Mouse (Mus musculus) common myeloid progenitor, adult 5-6 weeks (primary cell): ENCODE measurements around the gene Mtx1. TPM values are rescaled to one million over a fixed set of nuclear protein-coding genes. Genes with fewer than 3 reads are reported as not detected.
"Not testable (repeated sequence)": the region's sequence is repeated elsewhere in the genome, so short reads cannot be mapped to it uniquely, and the experiment has no call there.

Source experiments
- ATAC-seq: replicated peaks from 2 replicates; pipeline ENCODE4 v1.8.0; 2016; ENCODE audit warnings: low read depth, mild to moderate bottlenecking, moderate TSS enrichment, inconsistent platforms; ENCODE audit not compliant: poor library complexity, severe bottlenecking
- total RNA-seq: library from RNA; stranded (forward); fragments of 200-1000, 187-1606 nt; gene quantifications from 2 replicates; pipeline ENCODE4 v1.2.3, GENCODE M21; 2017

The Mtx1 gene
- total RNA-seq, 1 experiment from 2014 or later = 104 TPM

- ATAC-seq = not testable (repeated sequence)
Observed at GRCm38 (mm10) chr3:89161207-89161606, 65.7 kb downstream of the Mtx1 start.

GRCm38 (mm10) chr3:89159616-89160344, 67.1 kb downstream of the Mtx1 start, which contains the start of gene Hcn3:
Gene Hcn3 (minus strand): TSS chr3:89160196.
- peak; percentile 47; the same call in 1 of the 2 replicates for ATAC-seq

GRCm38 (mm10) chr3:89159211-89159610, 67.7 kb downstream of the Mtx1 start:
- ATAC-seq = peak; percentile 53

Other genes starting within 250 kb of the Mtx1 start
- gene Rusc1, start 133.8 kb downstream of the Mtx1 start, total RNA-seq = 15.8 and 18.3 TPM in 2 replicates
- not detected in 2 replicates for gene Gm43738, start 126.0 kb downstream of the Mtx1 start, total RNA-seq
- gene Fdps, start 125.1 kb downstream of the Mtx1 start, total RNA-seq = 102 and 103 TPM in 2 replicates
- 44.1 and 92.6 TPM in 2 replicates for gene Pklr, start 90.9 kb downstream of the Mtx1 start, total RNA-seq
- 0.37 and 0.53 TPM in 2 replicates for gene Hcn3, start 66.9 kb downstream of the Mtx1 start, total RNA-seq
- gene Clk2, start 62.3 kb downstream of the Mtx1 start, total RNA-seq = 48.5 and 80.8 TPM in 2 replicates
- 29.2 and 46.9 TPM in 2 replicates for gene Scamp3, start 49.6 kb downstream of the Mtx1 start, total RNA-seq
- gene Fam189b, start 43.9 kb downstream of the Mtx1 start, total RNA-seq = 4.5 and 8.6 TPM in 2 replicates
- gene Gba, start 24.2 kb downstream of the Mtx1 start, total RNA-seq = 37.8 and 41.5 TPM in 2 replicates
- 0.09 TPM in 1 of 2 replicates, not detected in the other for gene Thbs3, start 11.9 kb downstream of the Mtx1 start, total RNA-seq
- 0.29 TPM in 1 of 2 replicates, not detected in the other for gene Muc1, start 2.0 kb upstream of the Mtx1 start, total RNA-seq
- gene Krtcap2, start 18.9 kb upstream of the Mtx1 start, total RNA-seq = 142 and 159 TPM in 2 replicates
- gene Trim46, start 19.2 kb upstream of the Mtx1 start, total RNA-seq = 0.49 and 7.1 TPM in 2 replicates
- 63.6 and 66.6 TPM in 2 replicates for gene Dpm3, start 32.3 kb upstream of the Mtx1 start, total RNA-seq
- gene Slc50a1, start 43.5 kb upstream of the Mtx1 start, total RNA-seq = 32.5 and 65.3 TPM in 2 replicates
- gene Efna1, start 54.1 kb upstream of the Mtx1 start, total RNA-seq = not detected in 2 replicates
- not detected in 2 replicates for gene Efna3, start 95.9 kb upstream of the Mtx1 start, total RNA-seq
- 1.7 and 3.8 TPM in 2 replicates for gene Efna4, start 110.9 kb upstream of the Mtx1 start, total RNA-seq
- gene Adam15, start 122.9 kb upstream of the Mtx1 start, total RNA-seq = 34.0 and 35.2 TPM in 2 replicates
- not detected in 2 replicates for gene Dcst2, start 134.9 kb upstream of the Mtx1 start, total RNA-seq
- gene Dcst1, start 138.2 kb upstream of the Mtx1 start, total RNA-seq = 0.09 TPM in 1 of 2 replicates, not detected in the other
- 5.0 and 5.3 TPM in 2 replicates for gene Zbtb7b, start 167.7 kb upstream of the Mtx1 start, total RNA-seq
- gene Lenep, start 175.7 kb upstream of the Mtx1 start, total RNA-seq = 1.6 TPM in 1 of 2 replicates, not detected in the other
- gene Flad1, start 184.8 kb upstream of the Mtx1 start, total RNA-seq = 7.1 and 12.0 TPM in 2 replicates
- 151 and 194 TPM in 2 replicates for gene Cks1b, start 191.3 kb upstream of the Mtx1 start, total RNA-seq
- 28.2 and 41.0 TPM in 2 replicates for gene Shc1, start 191.4 kb upstream of the Mtx1 start, total RNA-seq
- gene Pygo2, start 203.1 kb upstream of the Mtx1 start, total RNA-seq = 13.5 and 13.9 TPM in 2 replicates
- gene Pbxip1, start 209.6 kb upstream of the Mtx1 start, total RNA-seq = 13.6 and 21.3 TPM in 2 replicates
- 20.7 and 22.1 TPM in 2 replicates for gene Pmvk, start 227.5 kb upstream of the Mtx1 start, total RNA-seq